Mouse (Mus musculus): Measurements from ENCODE around the gene Lrp11. TPM values are rescaled to one million over a fixed set of nuclear protein-coding genes. Genes with fewer than 3 reads are reported as not detected.

The Lrp11 gene
- 0.88 and 1.5 TPM in 2 replicates for polyA plus RNA-seq (2015; fragmentation: Nextera tagmentation; extraction: Ambion mirVana)

DNA sequence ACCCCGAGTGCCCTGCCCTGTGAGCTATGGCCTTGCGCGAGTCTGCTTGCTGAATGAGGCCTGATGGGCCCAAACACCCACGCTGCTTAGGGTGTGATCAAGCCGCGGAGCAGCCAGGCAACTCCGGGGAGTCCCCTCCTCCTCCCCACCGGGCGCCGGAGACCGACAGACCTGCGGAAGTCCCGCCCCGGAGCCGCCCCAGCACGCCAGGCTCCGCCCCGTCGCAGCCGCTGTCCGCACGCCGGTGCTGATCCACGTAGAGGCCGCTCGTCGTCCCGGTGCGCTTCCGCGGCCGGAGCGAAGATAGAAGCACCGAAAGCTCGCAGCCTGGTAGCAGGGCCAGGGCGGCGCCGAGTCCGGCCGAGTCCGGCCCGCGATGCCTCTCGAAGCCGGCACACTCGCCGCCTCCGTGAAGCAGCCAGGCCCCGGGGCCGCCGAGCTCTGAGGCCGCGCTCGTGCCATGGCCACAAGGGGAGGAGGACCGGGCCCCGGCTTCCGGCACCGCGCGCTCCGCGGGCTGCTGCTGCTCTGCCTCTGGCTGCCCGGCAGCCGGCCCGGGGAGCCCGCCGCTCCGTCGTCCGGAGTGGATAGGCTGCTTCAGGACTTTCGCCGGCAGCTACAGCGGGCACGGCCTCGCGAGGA lies at the start of gene Lrp11:
Lrp11 (plus strand) TSS at position 209 of the 642 bp plus-strand sequence.
- no peaks in the 10 kb centered on the region for H3K9me3 ChIP-seq
- peak within 1 kb of the TSS; percentile 59 for H3K4me3 ChIP-seq
- whole genome bisulfite sequencing: under 1% methylated on average over 60 of the region's 76 CpGs
- H3K27ac ChIP-seq: no peak within 1 kb of the TSS
- ATAC-seq (ENCODE audit: insufficient number of reproducible peaks, low FRiP score, low TSS enrichment, low read depth): peak; percentile 91
- peaks cover 27% of the 10 kb centered on the region for H3K27me3 ChIP-seq
- H3K4me1 ChIP-seq: peaks cover 10% of the 10 kb centered on the region
- peak within 1 kb of the TSS; percentile 100 for H3K4me2 ChIP-seq
- H3K36me3 ChIP-seq: no peaks in the 10 kb centered on the region
- H3K9ac ChIP-seq: peak within 1 kb of the TSS; percentile 26; the same call in 1 of the 2 replicates

DNA sequence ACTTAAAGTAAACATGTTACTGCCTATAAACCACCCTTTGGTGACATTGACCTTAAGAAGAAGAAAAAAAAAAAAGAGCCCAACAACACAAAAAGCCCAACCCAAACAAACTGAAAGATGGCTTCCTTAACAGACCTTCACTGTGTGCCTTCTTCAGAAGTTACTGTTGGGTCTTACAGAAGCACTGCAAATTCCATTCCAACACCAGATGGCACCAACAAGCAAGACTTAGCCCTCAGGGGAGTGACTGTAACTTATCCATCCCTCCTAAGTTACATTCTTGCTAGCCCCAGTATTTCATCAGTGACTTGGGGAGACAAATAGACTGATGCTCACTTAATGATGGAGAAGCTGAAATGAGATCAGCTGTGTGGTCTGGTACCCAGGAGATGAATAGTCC lies 11.6 kb upstream of the Lrp11 start:
- no peak overlapping the region for H3K4me2 ChIP-seq
- H3K9me3 ChIP-seq: no peaks in the 10 kb centered on the region
- H3K9ac ChIP-seq: no peak overlapping the region
- no peak for ATAC-seq (ENCODE audit: insufficient number of reproducible peaks, low FRiP score, low TSS enrichment, low read depth)
- H3K27me3 ChIP-seq: peaks cover 8% of the 10 kb centered on the region; the same call in 1 of the 2 replicates
- H3K4me1 ChIP-seq: no peaks in the 10 kb centered on the region
- H3K4me3 ChIP-seq: no peak overlapping the region
- no peaks in the 10 kb centered on the region for H3K36me3 ChIP-seq
- H3K27ac ChIP-seq: no peak overlapping the region

DNA sequence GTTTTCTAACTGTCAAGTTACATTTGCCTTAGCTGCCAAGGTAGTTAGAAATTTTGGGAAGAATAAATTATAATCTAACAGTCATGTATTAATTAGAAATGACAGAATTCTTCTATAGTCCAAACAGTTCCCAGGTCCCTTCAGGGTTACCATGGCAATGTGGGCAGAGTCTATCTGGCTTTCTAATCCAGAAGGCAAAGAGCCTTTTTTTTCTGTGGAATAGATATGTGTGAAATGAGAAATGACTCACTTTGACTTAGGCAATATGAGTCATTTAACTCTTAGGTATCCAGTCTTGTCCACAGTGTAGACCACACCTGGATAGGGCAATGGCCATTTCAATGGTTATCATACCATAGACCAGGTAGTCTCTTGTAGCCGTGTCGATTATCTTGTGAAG lies 8.2 kb upstream of the Lrp11 start:
- WGBS: 95% methylated on average over 2 of the region's 2 CpGs
- H3K4me3 ChIP-seq: no peak overlapping the region
- H3K9ac ChIP-seq: no peak overlapping the region
- H3K4me1 ChIP-seq: no peaks in the 10 kb centered on the region
- no peak for ATAC-seq (ENCODE audit: insufficient number of reproducible peaks, low FRiP score, low TSS enrichment, low read depth)
- no peak overlapping the region for H3K27ac ChIP-seq
- H3K27me3 ChIP-seq: peaks cover 8% of the 10 kb centered on the region; the same call in 1 of the 2 replicates
- no peaks in the 10 kb centered on the region for H3K36me3 ChIP-seq
- no peaks in the 10 kb centered on the region for H3K9me3 ChIP-seq
- H3K4me2 ChIP-seq: no peak overlapping the region

DNA sequence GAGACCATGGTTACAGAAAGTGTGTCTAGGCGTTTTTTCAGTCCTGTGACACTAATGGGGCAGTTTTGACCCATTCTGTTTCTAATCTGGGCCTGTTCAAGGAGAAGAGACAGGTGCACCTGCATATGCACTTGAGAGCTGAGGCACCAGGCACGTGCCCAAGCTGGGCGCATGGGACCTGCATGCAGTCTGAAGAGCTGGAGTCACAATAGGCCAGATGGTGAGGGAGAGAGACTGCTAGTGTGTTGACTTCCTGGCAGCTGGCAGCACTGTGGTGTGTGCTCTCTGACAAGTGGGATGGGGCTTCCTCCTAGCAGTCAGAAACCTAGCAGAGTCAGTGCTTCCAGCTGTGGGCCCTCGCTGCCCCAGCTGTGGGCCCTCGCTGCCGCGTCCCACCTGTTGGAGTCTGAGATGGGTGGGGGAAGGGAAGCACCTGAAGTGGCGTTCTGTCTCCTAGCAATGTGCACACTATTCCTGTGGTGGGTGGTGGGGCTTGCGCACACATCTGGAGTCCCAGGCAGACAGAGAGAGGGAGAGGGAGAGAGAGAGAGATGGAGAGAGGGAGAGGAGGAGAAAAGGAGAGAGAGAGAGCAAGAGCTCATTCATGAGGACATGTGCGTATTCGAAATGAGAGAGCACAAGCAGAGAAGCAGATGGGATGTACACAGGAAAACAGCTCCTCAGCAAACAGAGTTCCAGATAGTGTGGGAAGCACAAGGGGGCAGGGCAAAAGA lies 7.3 kb upstream of the Lrp11 start:
- Histone ChIP-seq H3K27me3 (peaks cover 8% of the 10 kb centered on the region; the same call in 1 of the 2 replicates), H3K36me3 (no peaks in the 10 kb centered on the region), H3K27ac (no peak overlapping the region), H3K4me1 (no peaks in the 10 kb centered on the region), H3K9me3 (no peaks in the 10 kb centered on the region), H3K4me2 (no peak overlapping the region), H3K9ac (no peak overlapping the region), H3K4me3 (no peak overlapping the region)
- peak; percentile 44; the same call in 1 of the 2 replicates for ATAC-seq (ENCODE audit: insufficient number of reproducible peaks, low FRiP score, low TSS enrichment, low read depth)
- WGBS: 38% methylated on average over 11 of the region's 11 CpGs

DNA sequence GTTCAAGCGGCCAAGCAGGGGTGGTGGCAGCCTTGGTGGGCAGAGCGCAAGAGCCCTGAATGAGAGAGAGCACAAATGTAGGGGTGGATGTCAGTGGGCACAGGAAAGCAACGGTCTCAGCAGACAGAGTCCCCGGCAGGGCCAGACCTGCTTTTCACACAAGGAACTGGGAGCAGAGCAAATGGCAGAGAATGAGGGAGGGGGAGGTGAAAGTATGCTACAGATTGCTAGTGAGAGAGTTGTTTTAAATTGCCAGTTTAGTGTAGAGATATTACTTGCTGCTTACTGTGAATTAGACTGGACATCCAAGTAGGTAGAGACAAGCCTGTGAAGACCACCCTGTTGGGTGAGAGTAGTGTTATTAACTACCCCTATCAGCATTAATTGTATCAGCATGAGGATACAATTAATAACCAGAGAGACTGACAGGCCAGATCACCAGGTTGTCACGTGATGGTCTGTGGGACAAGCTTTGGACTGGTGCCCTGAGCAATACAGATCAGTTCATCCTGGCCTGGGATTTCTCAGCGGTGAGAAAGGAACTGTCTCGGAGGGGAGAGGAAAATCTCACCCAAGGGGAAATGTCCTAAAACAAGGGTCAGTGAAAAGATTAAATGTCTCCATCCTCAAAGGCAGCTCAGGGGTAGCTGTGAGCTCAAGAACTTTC lies 6.6 kb upstream of the Lrp11 start:
- no peak overlapping the region for H3K9ac ChIP-seq
- H3K9me3 ChIP-seq: no peaks in the 10 kb centered on the region
- no peak overlapping the region for H3K4me2 ChIP-seq
- no peaks in the 10 kb centered on the region for H3K36me3 ChIP-seq
- whole genome bisulfite sequencing: 41% methylated on average over 7 of the region's 7 CpGs
- no peak overlapping the region for H3K4me3 ChIP-seq
- no peaks in the 10 kb centered on the region for H3K4me1 ChIP-seq
- peaks cover 9% of the 10 kb centered on the region; the same call in 1 of the 2 replicates for H3K27me3 ChIP-seq
- H3K27ac ChIP-seq: no peak overlapping the region
- no peak for ATAC-seq (ENCODE audit: insufficient number of reproducible peaks, low FRiP score, low TSS enrichment, low read depth)

DNA sequence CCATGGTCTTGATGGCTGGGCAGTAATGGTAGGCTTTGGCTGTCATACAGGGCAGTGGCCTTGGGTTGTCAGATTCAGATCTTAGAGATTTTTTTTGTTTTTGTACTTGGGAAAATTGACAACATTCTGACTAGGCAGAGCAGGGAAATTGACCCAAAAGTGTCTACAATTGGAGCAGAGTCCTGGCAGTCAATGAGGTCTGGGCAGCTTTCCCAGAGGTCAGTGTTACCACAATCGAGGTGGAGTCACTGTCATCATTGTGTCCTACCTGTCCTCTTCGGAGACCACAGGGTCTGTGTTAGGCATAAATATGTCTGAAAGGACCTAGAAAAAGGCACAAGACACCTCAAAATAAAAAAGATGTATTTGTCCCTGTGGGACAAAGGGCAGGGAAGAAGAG lies 2.8 kb upstream of the Lrp11 start:
- Histone ChIP-seq H3K36me3 (no peaks in the 10 kb centered on the region), H3K4me3 (no peak overlapping the region), H3K27ac (no peak overlapping the region), H3K9me3 (no peaks in the 10 kb centered on the region), H3K27me3 (peaks cover 31% of the 10 kb centered on the region), H3K4me2 (no peak overlapping the region), H3K4me1 (peaks cover 10% of the 10 kb centered on the region), H3K9ac (no peak overlapping the region)
- ATAC-seq (ENCODE audit: insufficient number of reproducible peaks, low FRiP score, low TSS enrichment, low read depth): no peak
- 59% methylated on average over 2 of the region's 2 CpGs for WGBS

DNA sequence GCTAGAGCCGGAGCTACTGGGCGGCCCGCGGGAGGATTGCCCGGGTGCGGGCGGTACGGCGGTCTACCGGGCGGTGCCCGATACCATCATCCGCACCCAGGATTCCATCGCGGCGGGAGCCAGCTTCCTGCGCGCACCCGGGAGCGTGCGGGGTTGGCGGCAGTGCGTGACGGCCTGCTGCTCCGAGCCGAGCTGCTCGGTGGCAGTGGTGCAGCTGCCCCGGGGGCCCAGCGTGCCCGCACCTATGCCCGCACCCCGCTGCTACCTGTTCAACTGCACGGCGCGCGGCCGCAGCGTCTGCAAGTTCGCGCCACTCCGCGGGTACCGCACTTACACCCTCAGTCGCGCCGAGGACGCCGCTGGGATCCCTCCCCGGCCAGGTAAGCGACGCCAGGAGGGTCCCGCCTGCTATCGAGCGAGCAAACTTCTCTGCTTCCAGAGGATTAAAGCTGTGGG lies 662 bp downstream of the Lrp11 start:
- under 1% methylated on average over 54 of the region's 54 CpGs for WGBS
- H3K9me3 ChIP-seq: no peaks in the 10 kb centered on the region
- ATAC-seq (ENCODE audit: insufficient number of reproducible peaks, low FRiP score, low TSS enrichment, low read depth): no peak

DNA sequence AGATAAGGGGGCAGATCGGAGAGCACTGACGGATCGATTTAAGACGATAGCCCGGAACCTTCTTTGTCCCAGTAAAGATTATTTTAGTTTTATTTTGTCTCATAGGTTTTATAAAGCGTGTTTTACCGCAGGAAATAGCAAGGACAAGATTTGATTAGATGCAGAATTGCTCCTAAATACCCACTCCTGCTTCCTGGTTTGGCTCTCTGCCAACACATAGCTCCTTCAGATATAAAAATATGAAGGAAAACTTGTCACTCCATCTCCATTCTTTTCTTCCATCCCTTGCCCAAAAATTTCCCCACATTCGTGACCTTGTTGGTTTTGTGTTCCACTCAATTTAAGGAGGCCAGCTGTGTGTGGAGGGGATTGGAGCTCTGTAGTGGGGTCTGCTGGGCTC lies 1.2 kb downstream of the Lrp11 start:
- Histone ChIP-seq H3K36me3 (no peaks in the 10 kb centered on the region), H3K27me3 (peaks cover 27% of the 10 kb centered on the region), H3K4me1 (peaks cover 10% of the 10 kb centered on the region), H3K9ac (no peak overlapping the region), H3K4me2 (peak overlapping the region; percentile 100), H3K4me3 (peak overlapping the region; percentile 59), H3K27ac (no peak overlapping the region), H3K9me3 (no peaks in the 10 kb centered on the region)
- 8% methylated on average over 8 of the region's 8 CpGs for WGBS
- ATAC-seq (ENCODE audit: insufficient number of reproducible peaks, low FRiP score, low TSS enrichment, low read depth): no peak

More for the DNA sequence above, 662 bp downstream of the Lrp11 start:
- Histone ChIP-seq H3K36me3 (no peaks in the 10 kb centered on the region), H3K27me3 (peaks cover 27% of the 10 kb centered on the region), H3K4me2 (peak overlapping the region; percentile 100), H3K4me1 (peaks cover 10% of the 10 kb centered on the region), H3K9ac (no peak overlapping the region), H3K27ac (no peak overlapping the region), H3K4me3 (peak overlapping the region; percentile 59)

DNA sequence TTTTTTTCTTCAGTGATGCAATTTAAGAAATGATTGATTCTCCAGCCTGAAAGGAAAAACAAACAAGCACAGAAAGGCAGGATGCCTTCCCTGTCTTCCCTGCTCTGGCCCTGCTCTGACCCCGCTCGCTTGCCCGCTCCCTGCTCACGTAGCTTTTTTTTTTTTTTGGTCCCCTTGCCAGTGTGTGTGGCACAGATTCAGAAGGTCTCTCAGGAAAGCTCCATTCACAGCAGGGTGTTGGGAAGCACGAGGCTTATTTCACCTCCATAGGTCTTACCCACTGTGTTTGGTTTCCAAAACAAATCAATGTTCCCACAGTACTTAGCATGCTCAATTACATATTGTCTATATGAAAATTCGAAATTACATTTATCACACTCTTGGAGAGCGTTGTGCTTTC lies 5.2 kb downstream of the Lrp11 start:
- Histone ChIP-seq H3K27ac (no peak overlapping the region), H3K36me3 (no peaks in the 10 kb centered on the region), H3K4me2 (no peak overlapping the region), H3K4me1 (peaks cover 10% of the 10 kb centered on the region), H3K9ac (no peak overlapping the region), H3K4me3 (no peak overlapping the region), H3K27me3 (peaks cover 22% of the 10 kb centered on the region), H3K9me3 (no peaks in the 10 kb centered on the region)
- 45% methylated on average over 7 of the region's 7 CpGs for WGBS
- no peak for ATAC-seq (ENCODE audit: insufficient number of reproducible peaks, low FRiP score, low TSS enrichment, low read depth)

DNA sequence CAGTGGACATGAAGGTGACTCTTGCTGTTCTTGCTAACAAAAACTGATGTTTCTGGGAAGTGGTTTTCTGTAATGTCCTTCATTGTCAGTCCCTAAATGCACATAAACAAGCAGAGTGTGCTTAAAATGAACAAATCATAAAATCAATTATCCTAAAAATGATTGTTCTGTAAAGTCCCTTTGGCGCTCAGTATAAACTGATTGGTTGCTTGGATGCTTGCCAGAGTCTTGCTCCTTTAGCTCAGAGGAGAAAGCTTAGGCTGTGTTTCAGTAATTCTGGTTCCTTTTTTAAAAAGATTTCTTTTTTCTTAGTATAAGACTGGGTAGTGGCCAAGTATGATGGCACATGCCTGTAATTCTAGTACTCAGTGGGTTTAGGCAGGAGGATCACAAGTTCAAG lies 6.7 kb downstream of the Lrp11 start:
- H3K9me3 ChIP-seq: no peaks in the 10 kb centered on the region
- no peaks in the 10 kb centered on the region for H3K36me3 ChIP-seq
- ATAC-seq (ENCODE audit: insufficient number of reproducible peaks, low FRiP score, low TSS enrichment, low read depth): no peak
- H3K27ac ChIP-seq: no peak overlapping the region
- no peaks in the 10 kb centered on the region for H3K4me1 ChIP-seq
- H3K4me2 ChIP-seq: no peak overlapping the region
- H3K27me3 ChIP-seq: peaks cover 9% of the 10 kb centered on the region
- 67% methylated on average over 1 of the region's 1 CpGs for WGBS
- H3K9ac ChIP-seq: no peak overlapping the region
- no peak overlapping the region for H3K4me3 ChIP-seq

DNA sequence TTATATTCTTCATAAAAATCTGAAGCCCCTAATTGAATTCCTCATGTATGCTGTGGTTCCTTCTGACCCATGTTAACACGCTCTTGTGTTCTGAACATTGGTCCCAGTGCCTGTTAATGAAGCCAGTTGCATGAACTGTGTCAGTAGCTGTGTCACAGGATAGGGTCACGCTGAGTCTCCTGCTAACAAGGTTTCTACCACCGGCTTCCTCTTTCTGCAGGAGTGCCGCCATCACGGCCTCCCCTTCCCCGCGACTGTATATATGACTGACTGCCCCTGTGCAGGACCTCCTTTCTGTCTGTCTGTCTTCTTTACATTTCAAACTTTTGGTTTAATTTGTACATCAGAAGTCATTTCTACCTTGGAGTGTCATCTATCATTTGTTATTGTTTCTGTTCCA lies 8.6 kb downstream of the Lrp11 start:
- Histone ChIP-seq H3K4me2 (no peak overlapping the region), H3K4me3 (no peak overlapping the region), H3K9ac (no peak overlapping the region), H3K4me1 (no peaks in the 10 kb centered on the region), H3K27ac (no peak overlapping the region), H3K9me3 (no peaks in the 10 kb centered on the region), H3K27me3 (no peaks in the 10 kb centered on the region), H3K36me3 (no peaks in the 10 kb centered on the region)
- WGBS: 91% methylated on average over 7 of the region's 7 CpGs
- ATAC-seq (ENCODE audit: insufficient number of reproducible peaks, low FRiP score, low TSS enrichment, low read depth): no peak

DNA sequence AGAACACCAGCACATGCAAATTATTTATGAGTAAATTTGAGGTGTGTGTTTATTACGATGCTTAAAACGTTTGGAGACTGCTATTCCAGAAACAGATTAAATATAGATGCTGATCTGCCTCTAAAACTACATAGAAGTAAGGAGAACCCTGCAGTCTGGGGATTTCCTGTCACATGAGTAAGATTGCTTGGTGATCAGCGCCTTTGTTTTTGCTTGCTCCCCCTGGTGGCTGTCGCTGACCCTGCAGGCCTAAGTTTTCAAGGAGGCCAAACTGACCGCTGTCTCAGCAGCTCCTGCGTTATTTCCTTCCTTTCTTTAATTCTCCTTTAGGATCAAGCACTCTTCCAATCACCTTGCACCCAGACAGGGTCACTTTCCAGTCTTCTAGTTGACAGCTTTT lies 11.0 kb downstream of the Lrp11 start:
- Histone ChIP-seq H3K36me3 (no peaks in the 10 kb centered on the region), H3K27ac (no peak overlapping the region), H3K4me2 (no peak overlapping the region), H3K27me3 (no peaks in the 10 kb centered on the region), H3K4me1 (no peaks in the 10 kb centered on the region), H3K9me3 (no peaks in the 10 kb centered on the region), H3K4me3 (no peak overlapping the region), H3K9ac (no peak overlapping the region)
- WGBS: 12% methylated on average over 6 of the region's 6 CpGs
- no peak for ATAC-seq (ENCODE audit: insufficient number of reproducible peaks, low FRiP score, low TSS enrichment, low read depth)
